Mouse (Mus musculus) myocyte (in vitro differentiated cells): Measurements from ENCODE around the gene Tmem260.

Experiments used
- CEBPB ChIP-seq: IDR thresholded peaks from 2 replicates; pipeline ENCODE4 v1.6.1; 2011; ENCODE audit warnings: mild to moderate bottlenecking, moderate library complexity; ENCODE audit not compliant: poor library complexity, insufficient read depth, severe bottlenecking
- E2F4 ChIP-seq: IDR thresholded peaks from one replicate; pipeline ENCODE4 v1.6.1; 2011; ENCODE audit warnings: mild to moderate bottlenecking, control low read depth, moderate library complexity; ENCODE audit not compliant: insufficient read depth
- MAX ChIP-seq: IDR thresholded peaks from one replicate; pipeline ENCODE4 v1.6.1; 2011; ENCODE audit warnings: low read depth, mild to moderate bottlenecking, control low read depth
- POLR2A ChIP-seq: IDR thresholded peaks from one replicate; pipeline ENCODE4 v1.6.1; 2011; ENCODE audit warnings: low read depth, mild to moderate bottlenecking, control low read depth, moderate library complexity; ENCODE audit not compliant: insufficient read length
- POLR2AphosphoS2 ChIP-seq: IDR thresholded peaks from one replicate; pipeline ENCODE4 v1.6.1; 2011; ENCODE audit warnings: low read depth, control low read depth; ENCODE audit not compliant: insufficient read length

DNA sequence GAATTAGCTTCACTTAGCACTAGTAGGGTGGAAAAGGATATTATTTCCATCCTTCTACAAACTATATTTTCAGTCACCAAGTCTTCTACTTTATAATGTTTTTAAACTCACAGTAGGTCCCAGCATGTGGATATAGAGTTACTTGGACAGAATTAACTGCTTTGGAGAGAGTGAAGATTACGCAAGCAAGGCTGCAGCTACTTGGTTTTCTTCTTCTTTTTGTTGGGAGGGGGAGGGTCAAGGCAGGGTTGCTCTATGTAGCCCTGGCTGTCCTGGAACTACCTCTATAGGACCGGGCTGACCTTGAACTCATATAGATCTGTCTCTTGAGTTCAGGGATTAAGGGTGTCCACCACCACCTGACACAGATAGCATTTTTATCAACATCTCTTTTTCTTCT, 13.9 kb upstream of the Tmem260 start:
- TF ChIP-seq CEBPB (no peak), E2F4 (no peak), POLR2AphosphoS2 (no peak), POLR2A (no peak), MAX (no peak)
